Mouse (Mus musculus) cerebellum, postnatal 4 days (tissue): Measurements from ENCODE around the gene Apof.

Experiments used
- DNase-seq, 2 experiments: peaks; one replicate each; pipeline ENCODE4 v3.0.0; 2022; ENCODE audit warnings: low spot score in 2 of 2, mixed read lengths in 1 of 2

Apof gene

GRCm38 (mm10) chr10:128298243-128298642 lies 29.8 kb downstream of the Apof start:
- no peak for DNase-seq

GRCm38 (mm10) chr10:128298702-128299171 lies 30.3 kb downstream of the Apof start, which contains the start of gene Il23a:
TSS of gene Il23a (minus strand) at chr10:128298752.
- no peak for DNase-seq

- DNase-seq = no peak
These were observed 33.9 kb downstream of the Apof start for GRCm38 (mm10) chr10:128302357-128302756.

GRCm38 (mm10) chr10:128302785-128303125 lies 34.3 kb downstream of the Apof start:
- no peak for DNase-seq

- DNase-seq = peak; percentile 99 to 100
These were observed 34.9 kb downstream of the Apof start, which contains the start of gene Pan2 for GRCm38 (mm10) chr10:128303126-128304021. TSS of gene Pan2 (plus strand) at chr10:128303335.

GRCm38 (mm10) chr10:128309654-128310053 lies 41.2 kb downstream of the Apof start:
- no peak for DNase-seq

GRCm38 (mm10) chr10:128310177-128310576 lies 41.7 kb downstream of the Apof start:
- DNase-seq = no peak

GRCm38 (mm10) chr10:128310902-128311301 lies 42.4 kb downstream of the Apof start:
- DNase-seq = no peak

- DNase-seq = no peak
These were observed 47.1 kb downstream of the Apof start for GRCm38 (mm10) chr10:128315578-128315977.
